Mouse (Mus musculus) hindbrain, postnatal 0 days (tissue): ENCODE measurements around the gene Ncaph2. TPM values are rescaled to one million over a fixed set of nuclear protein-coding genes. Genes with fewer than 3 reads are reported as not detected.

Experiments
- ATAC-seq: fragments of 200-750 bp; cut with Nextera tagmentation; 2 replicates; pipeline ENCODE4 v1.8.0; 2017; ENCODE audit warnings: mild to moderate bottlenecking, moderate TSS enrichment, moderate library complexity
- DNase-seq: peaks from one replicate; pipeline ENCODE4 v3.0.0-alpha.2; 2015; ENCODE audit warnings: low spot score
- H3K27ac ChIP-seq: fragments of 300-500 bp; sonication (generic); 2 replicates; pipeline ENCODE4 v1.5.1; 2014; ENCODE audit warnings: mild to moderate bottlenecking
- H3K27me3 ChIP-seq: fragments of 300-500 bp; sonication (generic); 2 replicates; pipeline ENCODE4 v1.6.1; 2014; ENCODE audit warnings: low read length, mixed read lengths; ENCODE audit not compliant: insufficient read depth
- H3K36me3 ChIP-seq: fragments of 300-500 bp; sonication (generic); 2 replicates; pipeline ENCODE4 v1.6.1; 2014; ENCODE audit warnings: low read length, mixed read lengths; ENCODE audit not compliant: insufficient read depth
- H3K4me1 ChIP-seq: fragments of 300-500 bp; sonication (generic); 2 replicates; pipeline ENCODE4 v1.6.1; 2014; ENCODE audit warnings: antibody characterized with exemption, low read length, mixed read lengths; ENCODE audit not compliant: insufficient read depth
- H3K4me2 ChIP-seq: fragments of 300-500 bp; sonication (generic); 2 replicates; pipeline ENCODE4 v1.6.1; 2014; ENCODE audit warnings: low read depth, mild to moderate bottlenecking, low read length, moderate library complexity, mixed read lengths
- H3K4me3 ChIP-seq: fragments of 300-500 bp; sonication (generic); 2 replicates; pipeline ENCODE4 v1.5.1; 2014; ENCODE audit warnings: low read length
- H3K9ac ChIP-seq: fragments of 300-500 bp; sonication (generic); replicated peaks from 2 replicates; pipeline ENCODE4 v1.6.1; 2014; ENCODE audit warnings: mild to moderate bottlenecking, low read length, moderate library complexity, mixed read lengths
- H3K9me3 ChIP-seq: fragments of 300-500 bp; sonication (generic); 2 replicates; pipeline ENCODE4 v1.6.1; 2016; ENCODE audit warnings: low read length, mixed read lengths
- CTCF ChIP-seq: IDR thresholded peaks from 2 replicates; pipeline ENCODE4 v1.5.1; 2016; ENCODE audit warnings: antibody characterized with exemption, control low read depth, low read depth
- WGBS: fragments of 180-500 bp; shearing (Covaris S2); extraction: QIAGEN DNeasy Blood & Tissue Kit; methylation state at CpG from one replicate; pipeline ENCODE4 v1.1.7; 2014; 5-methylcytosine and 5-hydroxymethylcytosine counted together
- polyA plus RNA-seq: library from polyadenylated mRNA; unstranded; fragments of >200 nt; fragmentation: Nextera tagmentation; extraction: Ambion mirVana; gene quantifications from 2 replicates; pipeline ENCODE4 v1.2.1, GENCODE M21; 2015
- total RNA-seq: library from RNA; depleted of rRNA; stranded (reverse); fragments of >200 nt; gene quantifications from 2 replicates; pipeline ENCODE4 v1.2.3, GENCODE M21; 2014

Gene Ncaph2
- total and polyA plus RNA-seq, 2 experiments from 2014 or later: 97.1 to 106 TPM

- no peaks in the 10 kb centered on the region for H3K27me3 ChIP-seq
- 22% methylated on average over 1 of the region's 1 CpGs for WGBS
- ATAC-seq (no peak), DNase-seq (no peak)
- no peaks in the 10 kb centered on the region for H3K4me1 ChIP-seq
- H3K4me3 ChIP-seq: no peak overlapping the region
- H3K9me3 ChIP-seq: no peaks in the 10 kb centered on the region
- TF ChIP-seq CTCF: no peak
- no peak overlapping the region for H3K4me2 ChIP-seq
- H3K27ac ChIP-seq: no peak overlapping the region
- no peaks in the 10 kb centered on the region for H3K36me3 ChIP-seq
- H3K9ac ChIP-seq: no peak overlapping the region
Observed at GRCm38 (mm10) chr15:89341678-89342077, 13.8 kb upstream of the Ncaph2 start.

- H3K9ac ChIP-seq: no peak overlapping the region
- no peaks in the 10 kb centered on the region for H3K4me1 ChIP-seq
- H3K4me2 ChIP-seq: no peak overlapping the region
- 0 out of 2 replicates have a peak, but pooled peaks have one; percentile 7 for TF ChIP-seq CTCF
- H3K27ac ChIP-seq: no peak overlapping the region
- no peaks in the 10 kb centered on the region for H3K27me3 ChIP-seq
- DNase-seq: no peak
- no peaks in the 10 kb centered on the region for H3K36me3 ChIP-seq
- no peak overlapping the region for H3K4me3 ChIP-seq
- H3K9me3 ChIP-seq: no peaks in the 10 kb centered on the region
- WGBS: 88% methylated on average over 3 of the region's 3 CpGs
- no peak for ATAC-seq
Observed at GRCm38 (mm10) chr15:89343325-89343724, 12.2 kb upstream of the Ncaph2 start.

DNA sequence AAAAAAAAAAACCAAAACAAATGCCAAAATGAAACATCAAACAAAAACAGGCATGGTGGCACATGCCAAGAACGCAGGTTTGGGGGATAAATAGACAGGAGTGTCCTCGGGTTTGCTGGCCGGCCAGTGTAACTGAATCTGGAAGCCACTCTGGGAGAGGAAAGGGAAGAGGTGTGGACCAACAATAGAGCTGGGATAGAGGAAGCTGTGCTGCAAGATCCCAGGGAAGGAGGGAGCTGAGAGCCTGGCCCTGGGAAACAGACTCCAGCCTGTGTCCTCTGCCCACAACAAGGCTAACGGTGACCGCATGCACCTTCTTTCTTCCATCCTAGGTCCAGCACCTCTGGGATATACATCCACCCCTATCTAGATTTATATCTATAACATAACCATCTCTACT lies 5.1 kb upstream of the Ncaph2 start:
- H3K4me2 ChIP-seq: no peak overlapping the region
- no peak for ATAC-seq
- no peaks in the 10 kb centered on the region for H3K27me3 ChIP-seq
- H3K4me1 ChIP-seq: peaks cover 14% of the 10 kb centered on the region
- H3K36me3 ChIP-seq: peaks cover 32% of the 10 kb centered on the region
- H3K4me3 ChIP-seq: no peak overlapping the region
- DNase-seq: no peak
- TF ChIP-seq CTCF: no peak
- no peak overlapping the region for H3K27ac ChIP-seq
- H3K9me3 ChIP-seq: no peaks in the 10 kb centered on the region
- no peak overlapping the region for H3K9ac ChIP-seq
- WGBS: 84% methylated on average over 5 of the region's 5 CpGs

DNA sequence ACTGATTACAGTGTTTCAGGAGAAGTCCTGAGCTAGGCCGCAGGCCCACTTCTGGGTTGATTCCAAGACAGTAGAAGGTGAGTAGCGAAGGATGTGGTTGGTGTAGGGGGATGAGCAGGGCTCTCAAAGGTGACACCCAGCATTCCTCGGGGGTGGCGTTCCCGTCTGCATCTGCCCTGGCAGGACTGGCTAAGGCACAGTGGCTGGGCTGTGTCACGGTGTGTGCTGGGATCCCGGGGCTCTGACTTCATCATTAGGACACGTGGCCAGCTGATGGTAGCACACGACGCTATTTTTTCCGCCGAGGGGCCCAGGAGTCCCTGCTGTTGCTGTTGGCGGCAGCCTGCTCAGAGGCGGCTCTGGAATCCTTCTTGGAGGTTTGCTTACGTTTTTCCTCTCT lies 4.2 kb upstream of the Ncaph2 start:
- H3K27ac ChIP-seq: no peak overlapping the region
- no peak overlapping the region for H3K4me3 ChIP-seq
- no peaks in the 10 kb centered on the region for H3K27me3 ChIP-seq
- H3K4me1 ChIP-seq: peaks cover 14% of the 10 kb centered on the region
- H3K36me3 ChIP-seq: peaks cover 32% of the 10 kb centered on the region
- no peak overlapping the region for H3K9ac ChIP-seq
- 84% methylated on average over 15 of the region's 15 CpGs for WGBS
- ATAC-seq: no peak
- DNase-seq: no peak
- H3K4me2 ChIP-seq: no peak overlapping the region
- H3K9me3 ChIP-seq: no peaks in the 10 kb centered on the region
- no peak for TF ChIP-seq CTCF

DNA sequence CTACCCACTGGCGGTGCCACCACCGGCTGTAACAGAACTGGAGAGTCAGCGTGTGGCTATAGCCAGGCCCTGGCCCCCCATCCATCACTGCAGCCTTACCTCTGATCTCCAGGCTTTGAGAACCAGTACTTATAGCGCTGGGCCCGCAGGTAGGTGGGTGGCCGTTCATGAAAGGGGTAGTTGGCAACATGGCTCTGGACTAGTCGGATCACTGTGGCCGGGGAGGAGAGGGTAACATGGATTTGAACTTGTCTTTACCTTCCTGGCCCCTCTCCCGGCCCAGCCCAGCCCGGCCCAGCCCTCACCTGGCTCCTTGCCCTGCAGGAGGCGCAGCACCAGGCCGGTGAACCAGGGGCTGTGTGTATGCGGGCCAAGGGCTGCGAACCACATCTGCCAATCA lies 3.5 kb upstream of the Ncaph2 start:
- Histone ChIP-seq H3K4me1 (peaks cover 14% of the 10 kb centered on the region), H3K4me2 (no peak overlapping the region), H3K9me3 (no peaks in the 10 kb centered on the region), H3K36me3 (peaks cover 32% of the 10 kb centered on the region), H3K4me3 (no peak overlapping the region), H3K9ac (no peak overlapping the region), H3K27ac (no peak overlapping the region), H3K27me3 (no peaks in the 10 kb centered on the region)
- no peak for TF ChIP-seq CTCF
- WGBS: 95% methylated on average over 14 of the region's 14 CpGs
- no peak for ATAC-seq
- DNase-seq: no peak

DNA sequence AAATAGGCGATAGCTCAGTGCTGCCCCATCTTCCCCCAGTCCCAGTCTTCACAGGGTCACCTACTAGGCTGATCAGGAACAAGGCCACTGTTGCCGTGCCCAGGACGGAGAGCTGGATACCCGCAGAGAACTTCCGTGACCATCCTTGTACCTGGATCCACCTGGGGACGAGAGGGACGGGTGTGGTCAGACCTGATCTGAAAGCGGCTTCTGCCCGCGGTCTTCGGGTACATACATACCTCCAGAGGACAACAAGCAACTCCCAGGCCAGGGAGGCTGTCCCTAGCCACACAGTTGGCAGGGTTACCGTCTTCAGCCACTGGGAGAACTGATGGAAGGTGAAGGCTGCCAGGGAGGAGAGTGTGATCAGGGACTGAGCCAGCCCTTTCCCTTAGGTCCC lies 2.7 kb upstream of the Ncaph2 start:
- H3K4me2 ChIP-seq: no peak overlapping the region

GRCm38 (mm10) chr15:89353837-89354236 lies 1.7 kb upstream of the Ncaph2 start:
- Histone ChIP-seq H3K9me3 (no peaks in the 10 kb centered on the region), H3K9ac (no peak overlapping the region; the same call in 1 of the 2 replicates), H3K4me3 (no peak overlapping the region), H3K27me3 (no peaks in the 10 kb centered on the region), H3K4me1 (peaks cover 14% of the 10 kb centered on the region), H3K4me2 (no peak overlapping the region), H3K36me3 (peaks cover 32% of the 10 kb centered on the region), H3K27ac (no peak overlapping the region)
- no peak for TF ChIP-seq CTCF
- WGBS: 96% methylated on average over 16 of the region's 16 CpGs
- ATAC-seq (no peak), DNase-seq (no peak)

More for the DNA sequence above, 2.7 kb upstream of the Ncaph2 start:
- H3K4me3 ChIP-seq: no peak overlapping the region
- DNase-seq: no peak
- peaks cover 14% of the 10 kb centered on the region for H3K4me1 ChIP-seq
- H3K9ac ChIP-seq: no peak overlapping the region
- TF ChIP-seq CTCF: no peak
- no peaks in the 10 kb centered on the region for H3K27me3 ChIP-seq
- no peak overlapping the region for H3K27ac ChIP-seq
- 96% methylated on average over 12 of the region's 12 CpGs for WGBS
- peaks cover 32% of the 10 kb centered on the region for H3K36me3 ChIP-seq
- H3K9me3 ChIP-seq: no peaks in the 10 kb centered on the region
- ATAC-seq: no peak
